Mouse (Mus musculus): Measurements from ENCODE around the gene Sorbs1.

DNA sequence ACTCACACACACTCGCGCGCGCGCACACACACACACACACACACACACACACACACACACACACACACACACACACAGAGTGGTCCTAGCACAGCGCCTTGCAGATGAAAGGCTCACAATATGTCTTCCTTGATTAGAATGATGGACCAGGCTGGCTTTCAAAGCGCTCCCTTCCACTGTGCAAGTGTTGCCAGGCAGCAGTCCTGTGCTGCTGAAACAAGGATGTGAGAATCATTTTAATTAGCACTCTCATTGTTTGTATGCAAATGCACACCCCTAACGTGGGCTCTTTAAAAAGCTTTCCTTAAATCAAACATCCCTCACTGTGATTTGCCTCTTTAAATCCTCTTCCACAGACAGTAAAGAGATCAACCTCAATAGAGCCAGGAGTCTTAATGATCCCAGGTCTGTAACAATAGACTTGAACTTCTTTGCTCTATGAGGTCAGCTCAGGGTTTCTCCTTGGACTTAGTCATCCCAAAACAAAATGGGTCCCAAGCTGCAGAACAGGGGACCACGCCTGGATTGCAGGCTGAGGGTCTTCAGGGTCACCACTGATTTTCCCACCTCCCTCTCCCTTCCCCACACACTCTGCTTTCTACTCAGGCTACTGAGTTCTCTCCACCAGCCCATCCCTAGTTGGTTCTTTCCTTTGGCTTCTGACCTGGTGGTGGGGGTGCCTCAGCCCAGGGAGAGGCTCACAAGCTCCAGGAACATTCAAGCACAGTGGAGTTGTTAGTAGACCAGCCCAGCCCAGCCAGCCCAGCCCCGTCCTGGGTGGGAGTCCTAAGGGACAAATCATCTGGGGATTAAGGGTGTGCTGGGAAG, 79.3 kb downstream of the Sorbs1 start:
- TF ChIP-seq EP300 (IDR thresholded peaks at IDR 0.05; ENCODE audit: insufficient read depth, low read depth, low read length) (no peak), CTCF (IDR thresholded peaks at IDR 0.05; ENCODE audit: low read depth, low read length) (no peak)
